Mouse (Mus musculus) heart, embryonic 14.5 days (tissue): ENCODE measurements around the gene Rps18. TPM values are rescaled to one million over a fixed set of nuclear protein-coding genes. Genes with fewer than 3 reads are reported as not detected.

Experiments
- ATAC-seq: fragments of 200-750 bp; cut with Nextera tagmentation; 2 replicates; pipeline ENCODE4 v1.8.0; 2017; ENCODE audit warnings: low read depth, moderate TSS enrichment; ENCODE audit not compliant: insufficient number of reproducible peaks, insufficient read depth, low FRiP score
- H3K27ac ChIP-seq, 2 experiments: fragments of 200-500 bp in 1 of 2; fragments of 300-500 bp in 1 of 2; sonication (generic) in 1 of 2; replicated peaks in 1 of 2; 2 replicates each; pipeline ENCODE4 v1.5.1; 2012 to 2014; ENCODE audit warnings: low read depth in 2 of 2, low read length in 2 of 2, control low read depth in 1 of 2, mild to moderate bottlenecking in 1 of 2, mixed read lengths in 1 of 2; ENCODE audit not compliant: control insufficient read depth in 1 of 2, insufficient read depth in 1 of 2
- H3K27me3 ChIP-seq: fragments of 300-500 bp; sonication (generic); 2 replicates; pipeline ENCODE4 v1.6.1; 2014; ENCODE audit warnings: mild to moderate bottlenecking, low read length, control low read depth; ENCODE audit not compliant: control insufficient read depth, insufficient read depth
- H3K36me3 ChIP-seq: fragments of 300-500 bp; sonication (generic); 2 replicates; pipeline ENCODE4 v1.6.1; 2014; ENCODE audit warnings: mild to moderate bottlenecking, control low read depth, low read length, mixed read lengths; ENCODE audit not compliant: control insufficient read depth, insufficient read depth
- H3K4me1 ChIP-seq, 2 experiments: fragments of 200-500 bp in 1 of 2; fragments of 300-500 bp in 1 of 2; sonication (generic) in 1 of 2; 2 replicates each; pipeline ENCODE4 v1.6.1; 2012 to 2014; ENCODE audit warnings: low read length in 2 of 2, control low read depth in 1 of 2, mixed read lengths in 1 of 2; ENCODE audit not compliant: control insufficient read depth in 2 of 2, insufficient read depth in 2 of 2
- H3K4me2 ChIP-seq: fragments of 300-500 bp; sonication (generic); 2 replicates; pipeline ENCODE4 v1.6.1; 2014; ENCODE audit warnings: mild to moderate bottlenecking, low read length
- H3K4me3 ChIP-seq, 2 experiments: fragments of 200-500 bp in 1 of 2; fragments of 300-500 bp in 1 of 2; sonication (generic) in 1 of 2; 2 replicates each; pipeline ENCODE4 v1.5.1; 2012 to 2014; ENCODE audit warnings: low read length in 2 of 2, mild to moderate bottlenecking in 2 of 2, control low read depth in 1 of 2, low read depth in 1 of 2, moderate library complexity in 1 of 2; ENCODE audit not compliant: control insufficient read depth in 1 of 2, insufficient read depth in 1 of 2
- H3K9ac ChIP-seq: fragments of 300-500 bp; sonication (generic); 2 replicates; pipeline ENCODE4 v1.6.1; 2014; ENCODE audit warnings: mild to moderate bottlenecking, low read length
- H3K9me3 ChIP-seq: fragments of 300-500 bp; sonication (generic); 2 replicates; pipeline ENCODE4 v1.6.1; 2016; ENCODE audit warnings: low read length, control low read depth; ENCODE audit not compliant: control insufficient read depth
- WGBS: fragments of 180-500 bp; shearing (Covaris S2); extraction: QIAGEN DNeasy Blood & Tissue Kit; methylation state at CpG from one replicate; pipeline ENCODE4 v1.1.7; 2014; 5-methylcytosine and 5-hydroxymethylcytosine counted together
- polyA plus RNA-seq: library from polyadenylated mRNA; unstranded; fragments of >200 nt; fragmentation: Nextera tagmentation; extraction: Ambion mirVana; gene quantifications from 2 replicates; pipeline ENCODE4 v1.2.1, GENCODE M21; 2014

Gene Rps18
- polyA plus RNA-seq, 1 experiment from 2014 or later: 1,186 TPM

DNA sequence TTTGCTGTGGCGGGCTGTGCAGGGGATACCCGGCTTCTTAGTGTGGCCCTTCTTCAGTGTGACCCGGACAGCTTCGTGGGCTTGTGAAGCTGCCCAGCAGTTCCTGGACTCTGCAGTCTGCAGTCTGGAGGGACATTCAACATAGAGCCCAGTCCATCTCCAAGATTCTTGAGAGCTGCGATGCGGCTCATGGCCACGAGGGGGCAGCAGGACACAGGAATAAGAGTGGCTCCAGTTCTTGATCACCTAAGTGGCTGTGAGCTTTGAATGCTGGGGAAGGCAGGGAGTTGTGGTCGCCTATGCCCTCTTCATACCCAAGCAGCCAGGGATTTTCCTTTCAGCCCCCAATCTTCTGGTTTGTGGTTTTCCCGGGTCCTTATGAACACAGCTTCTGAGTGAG is 12.7 kb upstream of the Rps18 start:
- no peak overlapping the region for H3K4me2 ChIP-seq
- 0 out of 2 replicates have a peak, but pooled peaks cover 6% of the 10 kb centered on the region for H3K9me3 ChIP-seq
- 2% methylated on average over 9 of the region's 9 CpGs for WGBS
- no peaks in the 10 kb centered on the region for H3K4me1 ChIP-seq
- no peak overlapping the region for H3K27ac ChIP-seq
- peaks cover 20% of the 10 kb centered on the region for H3K36me3 ChIP-seq
- no peaks in the 10 kb centered on the region for H3K27me3 ChIP-seq
- H3K4me3 ChIP-seq: no peak overlapping the region
- peak; percentile 59 for ATAC-seq
- no peak overlapping the region for H3K9ac ChIP-seq

- peaks cover 45% of the 10 kb centered on the region for H3K36me3 ChIP-seq
- 82% methylated on average over 16 of the region's 16 CpGs for WGBS
- ATAC-seq: no peak
Observed at GRCm38 (mm10) chr17:33965846-33966550, 10.2 kb upstream of the Rps18 start.

DNA sequence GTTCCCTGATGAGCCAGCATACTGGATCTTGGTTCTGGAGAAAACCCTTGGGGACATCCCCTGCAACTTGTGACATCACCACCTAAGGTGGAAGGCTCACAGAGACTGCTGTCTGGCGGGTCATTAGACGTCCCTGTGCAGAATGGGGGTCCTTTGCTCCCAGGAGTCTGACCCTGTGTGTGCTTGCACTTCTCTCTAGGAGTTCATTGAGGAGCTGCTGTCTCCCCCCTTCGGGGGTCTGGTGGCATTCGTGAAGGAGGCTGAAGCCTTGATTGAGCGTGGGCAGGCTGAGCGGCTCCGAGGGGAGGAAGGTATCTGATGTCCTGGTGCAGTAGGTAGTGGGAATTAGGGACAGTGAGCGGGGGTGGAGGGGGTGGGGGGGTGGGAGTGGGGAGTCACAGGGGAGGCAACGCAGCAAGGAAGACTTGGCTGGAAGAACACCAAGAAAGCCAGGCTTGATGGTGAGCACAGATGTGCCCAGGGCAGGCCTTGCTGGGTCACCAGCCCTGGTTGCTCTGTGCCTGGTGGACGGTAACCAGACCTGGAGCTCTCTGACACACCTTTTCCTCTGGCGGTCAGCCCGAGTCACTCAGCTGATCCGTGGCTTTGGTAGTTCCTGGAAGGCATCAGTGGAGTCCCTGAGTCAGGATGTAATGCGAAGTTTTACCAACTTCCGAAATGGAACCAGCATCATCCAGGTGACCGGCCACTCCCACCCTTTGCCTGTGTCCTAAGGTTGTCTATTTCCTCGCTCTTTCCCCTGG is 9.5 kb upstream of the Rps18 start:
- H3K36me3 ChIP-seq: peaks cover 53% of the 10 kb centered on the region

More at GRCm38 (mm10) chr17:33965846-33966550, 10.2 kb upstream of the Rps18 start:
- H3K4me1 ChIP-seq: no peaks in the 10 kb centered on the region
- H3K9ac ChIP-seq: no peak overlapping the region
- no peak overlapping the region for H3K4me3 ChIP-seq
- H3K27ac ChIP-seq: no peak overlapping the region
- no peaks in the 10 kb centered on the region for H3K27me3 ChIP-seq
- no peak overlapping the region for H3K4me2 ChIP-seq
- H3K9me3 ChIP-seq: 0 out of 2 replicates have a peak, but pooled peaks cover 6% of the 10 kb centered on the region

GRCm38 (mm10) chr17:33962876-33963275 is 7.1 kb upstream of the Rps18 start:
- no peak overlapping the region for H3K27ac ChIP-seq
- H3K9ac ChIP-seq: no peak overlapping the region
- H3K4me1 ChIP-seq: no peaks in the 10 kb centered on the region
- H3K9me3 ChIP-seq: no peaks in the 10 kb centered on the region
- WGBS: 91% methylated on average over 7 of the region's 7 CpGs
- ATAC-seq: no peak
- no peaks in the 10 kb centered on the region for H3K27me3 ChIP-seq
- peaks cover 76% of the 10 kb centered on the region for H3K36me3 ChIP-seq
- H3K4me3 ChIP-seq: no peak overlapping the region
- H3K4me2 ChIP-seq: no peak overlapping the region

More for the DNA sequence above, 9.5 kb upstream of the Rps18 start:
- H3K27ac ChIP-seq: no peak overlapping the region
- H3K9me3 ChIP-seq: 0 out of 2 replicates have a peak, but pooled peaks cover 4% of the 10 kb centered on the region
- ATAC-seq: no peak
- H3K4me1 ChIP-seq: no peaks in the 10 kb centered on the region
- H3K4me3 ChIP-seq: no peak overlapping the region
- H3K27me3 ChIP-seq: no peaks in the 10 kb centered on the region
- WGBS: 85% methylated on average over 17 of the region's 17 CpGs
- H3K9ac ChIP-seq: no peak overlapping the region
- no peak overlapping the region for H3K4me2 ChIP-seq

DNA sequence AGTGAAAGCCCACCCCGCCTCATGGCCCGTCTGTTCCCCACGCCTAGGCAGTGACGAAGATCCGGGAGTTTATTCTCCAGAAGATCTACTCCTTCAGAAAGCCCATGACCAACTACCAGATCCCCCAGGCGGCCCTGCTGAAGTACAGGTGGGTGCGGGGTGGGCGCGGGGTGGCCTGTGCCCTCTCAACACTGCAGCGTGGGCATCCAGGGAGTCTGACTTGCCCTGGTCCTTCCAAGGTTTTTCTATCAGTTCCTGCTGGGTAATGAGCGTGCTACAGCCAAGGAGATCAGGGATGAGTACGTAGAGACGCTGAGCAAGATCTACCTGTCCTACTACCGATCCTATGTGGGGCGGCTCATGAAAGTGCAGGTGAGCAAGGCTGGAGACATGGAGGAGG is 4.1 kb upstream of the Rps18 start:
- Histone ChIP-seq H3K4me1 (peaks cover 0 to 6% of the 10 kb centered on the region in 2 experiments; a peak in 1 of 4 replicates), H3K4me3 (no peak overlapping the region), H3K27me3 (no peaks in the 10 kb centered on the region), H3K9me3 (no peaks in the 10 kb centered on the region), H3K9ac (no peak overlapping the region), H3K36me3 (peaks cover 64% of the 10 kb centered on the region), H3K4me2 (no peak overlapping the region), H3K27ac (no peak overlapping the region)
- 92% methylated on average over 15 of the region's 15 CpGs for WGBS
- ATAC-seq: no peak

DNA sequence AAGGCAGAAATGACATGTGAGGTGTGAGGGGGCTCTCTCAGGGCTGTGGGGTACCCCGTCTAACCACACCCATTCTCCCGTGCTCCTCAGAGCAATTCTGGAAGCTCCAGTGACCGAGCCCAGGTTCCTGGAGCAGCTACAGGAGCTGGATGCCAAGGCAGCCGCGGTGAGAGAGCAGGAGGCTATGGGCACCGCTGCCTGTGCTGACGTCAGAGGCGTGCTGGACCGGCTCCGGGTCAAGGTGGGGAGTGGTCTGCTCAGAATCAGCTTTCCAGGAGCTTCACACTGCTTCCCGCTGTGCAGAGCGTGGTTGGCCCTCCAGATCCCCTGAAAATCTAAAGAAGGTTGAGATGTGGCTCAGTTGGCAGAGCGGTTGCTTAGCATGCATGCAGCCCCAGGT is 3.3 kb upstream of the Rps18 start:
- H3K27me3 ChIP-seq: no peaks in the 10 kb centered on the region
- H3K4me1 ChIP-seq: peaks cover 3 to 12% of the 10 kb centered on the region in 2 experiments
- no peak overlapping the region for H3K9ac ChIP-seq
- H3K4me2 ChIP-seq: no peak overlapping the region
- no peak overlapping the region for H3K27ac ChIP-seq
- H3K36me3 ChIP-seq: peaks cover 64% of the 10 kb centered on the region
- 93% methylated on average over 13 of the region's 13 CpGs for WGBS
- no peak overlapping the region for H3K4me3 ChIP-seq
- H3K9me3 ChIP-seq: no peaks in the 10 kb centered on the region
- ATAC-seq: no peak

GRCm38 (mm10) chr17:33958451-33958850 is 2.6 kb upstream of the Rps18 start:
- no peak for ATAC-seq
- H3K4me2 ChIP-seq: no peak overlapping the region
- 93% methylated on average over 11 of the region's 11 CpGs for WGBS
- no peak overlapping the region for H3K4me3 ChIP-seq
- H3K27me3 ChIP-seq: no peaks in the 10 kb centered on the region
- H3K4me1 ChIP-seq: peaks cover 5 to 19% of the 10 kb centered on the region in 2 experiments
- no peak overlapping the region for H3K27ac ChIP-seq
- no peaks in the 10 kb centered on the region for H3K9me3 ChIP-seq
- no peak overlapping the region for H3K9ac ChIP-seq
- peaks cover 69% of the 10 kb centered on the region for H3K36me3 ChIP-seq
